Mouse (Mus musculus): ENCODE results near the gene D6Ertd527e. TPM values are rescaled to one million over a fixed set of nuclear protein-coding genes. Genes with fewer than 3 reads are reported as not detected.

The D6Ertd527e gene
- polyA plus RNA-seq, 1 experiment from 2014 or later = 0.13 TPM

- Histone ChIP-seq H3K27me3 (ENCODE audit: control insufficient read depth, insufficient read depth, low read length) (no peaks in the 10 kb centered on the region), H3K9me3 (replicated peaks; ENCODE audit: control insufficient read depth, low read length) (no peaks in the 10 kb centered on the region), H3K9ac (ENCODE audit: low read depth, low read length) (no peak overlapping the region), H3K36me3 (ENCODE audit: control insufficient read depth, insufficient read depth, low read length) (no peaks in the 10 kb centered on the region), H3K4me3 (ENCODE audit: low read depth, low read length) (no peak overlapping the region), H3K27ac (ENCODE audit: low read depth, low read length) (no peak overlapping the region), H3K4me1 (ENCODE audit: control insufficient read depth, insufficient read depth, low read length) (peaks cover 13% of the 10 kb centered on the region), H3K4me2 (no peak overlapping the region)
- ATAC-seq (replicated peaks; ENCODE audit: insufficient number of reproducible peaks, low FRiP score, low TSS enrichment) = no peak
- 83% methylated on average over 9 of the region's 9 CpGs for WGBS (ENCODE audit: insufficient replicate concordance)
These were observed 4.1 kb upstream of the D6Ertd527e start for GRCm38 (mm10) chr6:87100297-87101020.

DNA sequence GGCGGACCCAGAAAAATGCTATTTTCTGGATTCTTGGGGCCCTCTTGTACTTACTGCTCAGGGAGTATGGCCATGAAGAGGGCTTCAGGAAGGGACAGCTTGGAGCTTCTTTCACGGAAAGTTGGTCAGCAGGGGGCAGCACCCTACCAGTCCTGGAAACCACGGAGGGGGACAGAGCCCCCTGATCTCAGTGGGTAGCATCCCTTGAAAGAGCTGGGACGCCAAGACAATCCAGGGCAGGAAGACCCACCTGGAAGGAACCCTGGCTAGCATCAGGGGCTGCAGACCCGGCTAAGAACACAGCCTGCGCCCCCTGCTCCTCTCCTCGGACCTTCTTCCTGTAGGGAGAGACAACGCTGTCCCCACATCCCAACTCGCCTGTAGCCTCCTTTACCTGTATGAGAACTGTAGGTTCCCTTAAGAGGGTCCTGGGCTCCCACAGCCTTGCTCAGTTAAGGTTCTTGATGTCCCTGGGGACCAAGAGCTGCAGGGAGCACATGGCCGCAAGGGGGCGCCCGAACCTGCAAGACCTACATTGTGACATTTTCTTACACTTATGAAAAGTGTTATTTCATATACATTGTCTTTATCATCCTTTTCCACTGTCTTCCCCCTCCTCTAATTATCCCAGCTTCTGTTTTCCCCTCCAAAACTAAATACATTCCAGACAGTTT is 3.1 kb upstream of the D6Ertd527e start:
- H3K4me1 ChIP-seq (ENCODE audit: control insufficient read depth, insufficient read depth, low read length) = peaks cover 13% of the 10 kb centered on the region
- no peaks in the 10 kb centered on the region for H3K36me3 ChIP-seq (ENCODE audit: control insufficient read depth, insufficient read depth, low read length)
- H3K27ac ChIP-seq (ENCODE audit: low read depth, low read length) = no peak overlapping the region
- 9% methylated on average over 12 of the region's 12 CpGs for WGBS (ENCODE audit: insufficient replicate concordance)
- 0 out of 2 replicates have a peak, but pooled peaks have one; percentile 19 for ATAC-seq (replicated peaks; ENCODE audit: insufficient number of reproducible peaks, low FRiP score, low TSS enrichment)
- peak overlapping the region; percentile 28 for H3K4me3 ChIP-seq (ENCODE audit: low read depth, low read length)
- H3K9me3 ChIP-seq (replicated peaks; ENCODE audit: control insufficient read depth, low read length) = no peaks in the 10 kb centered on the region
- H3K9ac ChIP-seq (ENCODE audit: low read depth, low read length) = peak overlapping the region; percentile 58
- peak overlapping the region; percentile 64 for H3K4me2 ChIP-seq
- no peaks in the 10 kb centered on the region for H3K27me3 ChIP-seq (ENCODE audit: control insufficient read depth, insufficient read depth, low read length)

DNA sequence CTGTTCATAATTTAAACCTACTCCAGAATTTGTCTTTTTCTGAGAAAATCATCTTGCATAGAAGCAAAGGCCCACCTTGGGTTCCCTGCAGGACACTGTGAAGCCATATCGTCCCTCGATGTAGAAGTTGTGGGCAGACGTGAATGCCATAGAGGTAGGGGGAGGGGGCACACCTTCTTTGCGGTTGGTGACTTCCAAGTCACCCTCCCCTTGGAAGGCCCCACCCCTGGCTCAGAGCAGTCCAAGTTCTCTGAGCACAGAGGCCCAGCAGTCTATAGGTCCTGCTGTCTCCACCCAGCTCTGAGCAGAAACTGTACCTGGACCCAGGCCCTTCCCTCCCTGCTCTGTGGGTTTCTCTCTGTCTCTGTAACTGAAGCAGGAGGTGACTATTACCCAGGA is 2.6 kb upstream of the D6Ertd527e start:
- Histone ChIP-seq H3K27ac (ENCODE audit: low read depth, low read length) (no peak overlapping the region), H3K27me3 (ENCODE audit: control insufficient read depth, insufficient read depth, low read length) (no peaks in the 10 kb centered on the region), H3K4me3 (ENCODE audit: low read depth, low read length) (no peak overlapping the region), H3K9ac (ENCODE audit: low read depth, low read length) (no peak overlapping the region), H3K4me1 (ENCODE audit: control insufficient read depth, insufficient read depth, low read length) (peaks cover 13% of the 10 kb centered on the region), H3K36me3 (ENCODE audit: control insufficient read depth, insufficient read depth, low read length) (no peaks in the 10 kb centered on the region), H3K9me3 (replicated peaks; ENCODE audit: control insufficient read depth, low read length) (no peaks in the 10 kb centered on the region), H3K4me2 (no peak overlapping the region)
- 25% methylated on average over 4 of the region's 4 CpGs for WGBS (ENCODE audit: insufficient replicate concordance)
- 0 out of 2 replicates have a peak, but pooled peaks have one; percentile 15 for ATAC-seq (replicated peaks; ENCODE audit: insufficient number of reproducible peaks, low FRiP score, low TSS enrichment)

DNA sequence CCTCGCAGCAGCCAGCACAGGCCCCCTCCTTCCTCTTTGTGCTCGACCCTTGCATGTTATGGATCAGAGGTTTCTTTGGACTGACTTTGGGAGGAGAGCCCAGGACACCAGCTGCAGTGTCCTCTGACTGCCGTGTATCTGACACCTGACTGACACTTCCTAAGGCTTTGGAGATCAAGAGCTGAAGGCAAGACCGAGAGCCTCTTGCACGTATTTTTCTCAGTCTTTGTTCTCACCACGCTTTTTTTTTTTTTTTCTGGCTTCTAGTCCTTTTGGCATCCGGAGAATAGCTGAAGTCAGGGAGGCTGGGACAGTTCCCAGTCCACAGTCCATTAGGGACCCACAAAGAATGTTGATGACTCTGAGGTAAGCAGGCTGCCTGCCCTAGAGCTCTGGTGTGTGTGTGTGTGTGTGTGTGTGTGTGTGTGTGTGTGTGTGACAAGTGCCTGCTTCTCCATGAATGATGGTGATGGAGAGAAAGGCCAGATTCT is 2.1 kb upstream of the D6Ertd527e start:
- no peak overlapping the region for H3K9ac ChIP-seq (ENCODE audit: low read depth, low read length)
- H3K27ac ChIP-seq (ENCODE audit: low read depth, low read length) = no peak overlapping the region
- ATAC-seq (replicated peaks; ENCODE audit: insufficient number of reproducible peaks, low FRiP score, low TSS enrichment) = no peak
- H3K4me1 ChIP-seq (ENCODE audit: control insufficient read depth, insufficient read depth, low read length) = peaks cover 13% of the 10 kb centered on the region
- no peaks in the 10 kb centered on the region for H3K36me3 ChIP-seq (ENCODE audit: control insufficient read depth, insufficient read depth, low read length)
- WGBS (ENCODE audit: insufficient replicate concordance) = 30% methylated on average over 7 of the region's 7 CpGs
- H3K4me2 ChIP-seq = no peak overlapping the region
- H3K9me3 ChIP-seq (replicated peaks; ENCODE audit: control insufficient read depth, low read length) = no peaks in the 10 kb centered on the region
- H3K27me3 ChIP-seq (ENCODE audit: control insufficient read depth, insufficient read depth, low read length) = no peaks in the 10 kb centered on the region
- H3K4me3 ChIP-seq (ENCODE audit: low read depth, low read length) = no peak overlapping the region

- ATAC-seq (replicated peaks; ENCODE audit: insufficient number of reproducible peaks, low FRiP score, low TSS enrichment) = no peak
These were observed 1.2 kb upstream of the D6Ertd527e start for GRCm38 (mm10) chr6:87103314-87103713.

DNA sequence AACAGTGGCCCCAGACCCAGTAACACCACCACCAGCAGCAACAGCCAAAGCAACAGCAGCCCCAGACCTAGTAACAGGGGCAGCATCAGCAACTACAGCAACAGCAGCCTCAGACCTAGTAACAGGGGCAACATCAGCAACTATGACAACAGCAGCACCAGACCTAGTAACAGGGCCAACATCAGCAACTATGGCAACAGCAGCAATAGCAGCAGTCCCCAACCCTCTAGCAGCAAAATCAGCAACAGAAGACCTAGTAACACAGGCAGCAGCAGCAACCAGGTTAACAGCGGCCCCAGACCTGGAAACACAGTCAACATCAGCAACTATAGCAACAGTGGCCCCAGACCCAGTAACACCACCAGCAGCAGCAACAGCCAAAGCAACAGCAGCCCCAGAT is 6.9 kb downstream of the D6Ertd527e start:
- H3K9me3 ChIP-seq (replicated peaks; ENCODE audit: control insufficient read depth, low read length) = no peaks in the 10 kb centered on the region
- 87% methylated on average over 1 of the region's 1 CpGs for WGBS (ENCODE audit: insufficient replicate concordance)
- H3K27me3 ChIP-seq (ENCODE audit: control insufficient read depth, insufficient read depth, low read length) = no peaks in the 10 kb centered on the region; the same call in 1 of the 2 replicates
- no peak overlapping the region for H3K4me2 ChIP-seq
- no peaks in the 10 kb centered on the region for H3K36me3 ChIP-seq (ENCODE audit: control insufficient read depth, insufficient read depth, low read length)
- H3K4me1 ChIP-seq (ENCODE audit: control insufficient read depth, insufficient read depth, low read length) = no peaks in the 10 kb centered on the region
- H3K9ac ChIP-seq (ENCODE audit: low read depth, low read length) = no peak overlapping the region
- ATAC-seq (replicated peaks; ENCODE audit: insufficient number of reproducible peaks, low FRiP score, low TSS enrichment) = no peak
- H3K27ac ChIP-seq (ENCODE audit: low read depth, low read length) = no peak overlapping the region
- no peak overlapping the region for H3K4me3 ChIP-seq (ENCODE audit: low read depth, low read length)

More at GRCm38 (mm10) chr6:87103314-87103713, 1.2 kb upstream of the D6Ertd527e start:
- H3K4me1 ChIP-seq (ENCODE audit: control insufficient read depth, insufficient read depth, low read length) = peaks cover 13% of the 10 kb centered on the region
- no peak overlapping the region for H3K9ac ChIP-seq (ENCODE audit: low read depth, low read length)
- no peak overlapping the region for H3K4me2 ChIP-seq
- 87% methylated on average over 1 of the region's 1 CpGs for WGBS (ENCODE audit: insufficient replicate concordance)
- H3K9me3 ChIP-seq (replicated peaks; ENCODE audit: control insufficient read depth, low read length) = no peaks in the 10 kb centered on the region
- H3K27me3 ChIP-seq (ENCODE audit: control insufficient read depth, insufficient read depth, low read length) = no peaks in the 10 kb centered on the region
- H3K4me3 ChIP-seq (ENCODE audit: low read depth, low read length) = no peak overlapping the region
- no peak overlapping the region for H3K27ac ChIP-seq (ENCODE audit: low read depth, low read length)
- H3K36me3 ChIP-seq (ENCODE audit: control insufficient read depth, insufficient read depth, low read length) = no peaks in the 10 kb centered on the region

- Histone ChIP-seq H3K36me3 (ENCODE audit: control insufficient read depth, insufficient read depth, low read length) (no peaks in the 10 kb centered on the region), H3K9ac (ENCODE audit: low read depth, low read length) (no peak overlapping the region), H3K4me1 (ENCODE audit: control insufficient read depth, insufficient read depth, low read length) (no peaks in the 10 kb centered on the region), H3K4me3 (ENCODE audit: low read depth, low read length) (no peak overlapping the region), H3K9me3 (replicated peaks; ENCODE audit: control insufficient read depth, low read length) (no peaks in the 10 kb centered on the region), H3K27ac (ENCODE audit: low read depth, low read length) (no peak overlapping the region), H3K27me3 (ENCODE audit: control insufficient read depth, insufficient read depth, low read length) (no peaks in the 10 kb centered on the region; the same call in 1 of the 2 replicates), H3K4me2 (no peak overlapping the region)
- no peak for ATAC-seq (replicated peaks; ENCODE audit: insufficient number of reproducible peaks, low FRiP score, low TSS enrichment)
- 75% methylated on average over 6 of the region's 6 CpGs for WGBS (ENCODE audit: insufficient replicate concordance)
These were observed 7.6 kb downstream of the D6Ertd527e start for GRCm38 (mm10) chr6:87112125-87112524.

DNA sequence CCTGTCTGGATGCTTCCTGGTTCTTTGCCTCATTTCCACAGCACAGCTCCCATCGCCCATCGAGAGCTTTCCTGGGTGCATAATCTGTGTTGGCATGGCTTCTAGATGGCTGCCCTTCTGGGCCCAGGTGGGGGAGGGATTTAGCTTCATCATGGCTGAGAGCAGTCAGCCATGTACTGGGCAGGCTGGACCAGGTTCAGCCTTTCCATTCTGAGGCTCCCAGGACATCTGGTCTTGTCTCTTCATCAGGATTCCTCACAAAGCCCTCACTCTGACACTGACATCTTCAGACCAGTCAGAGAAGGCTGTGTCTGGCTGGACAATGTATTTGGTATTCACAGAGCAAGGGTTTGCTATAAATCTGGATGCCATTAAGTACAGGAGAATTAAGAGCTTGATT is 11.4 kb downstream of the D6Ertd527e start:
- Histone ChIP-seq H3K9ac (ENCODE audit: low read depth, low read length) (no peak overlapping the region), H3K4me2 (no peak overlapping the region), H3K27me3 (ENCODE audit: control insufficient read depth, insufficient read depth, low read length) (no peaks in the 10 kb centered on the region; the same call in 1 of the 2 replicates), H3K4me3 (ENCODE audit: low read depth, low read length) (no peak overlapping the region), H3K27ac (ENCODE audit: low read depth, low read length) (no peak overlapping the region), H3K4me1 (ENCODE audit: control insufficient read depth, insufficient read depth, low read length) (0 out of 2 replicates have a peak, but pooled peaks cover 6% of the 10 kb centered on the region), H3K9me3 (replicated peaks; ENCODE audit: control insufficient read depth, low read length) (no peaks in the 10 kb centered on the region), H3K36me3 (ENCODE audit: control insufficient read depth, insufficient read depth, low read length) (no peaks in the 10 kb centered on the region)
- WGBS (ENCODE audit: insufficient replicate concordance) = 70% methylated on average over 2 of the region's 2 CpGs
- ATAC-seq (replicated peaks; ENCODE audit: insufficient number of reproducible peaks, low FRiP score, low TSS enrichment) = no peak
